Mouse (Mus musculus) megakaryocyte, embryonic 14.5 days (primary cell): ENCODE results near the gene Kcnb1.

Experiments used
- FLI1 ChIP-seq: IDR thresholded peaks from 2 replicates; pipeline ENCODE4 v1.6.1; 2012; ENCODE audit warnings: low read length, inconsistent platforms, mixed read lengths
- GATA1 ChIP-seq: IDR thresholded peaks from 3 replicates; pipeline ENCODE4 v1.6.1; 2012; ENCODE audit warnings: mixed read lengths, low read length, inconsistent platforms, borderline replicate concordance

DNA sequence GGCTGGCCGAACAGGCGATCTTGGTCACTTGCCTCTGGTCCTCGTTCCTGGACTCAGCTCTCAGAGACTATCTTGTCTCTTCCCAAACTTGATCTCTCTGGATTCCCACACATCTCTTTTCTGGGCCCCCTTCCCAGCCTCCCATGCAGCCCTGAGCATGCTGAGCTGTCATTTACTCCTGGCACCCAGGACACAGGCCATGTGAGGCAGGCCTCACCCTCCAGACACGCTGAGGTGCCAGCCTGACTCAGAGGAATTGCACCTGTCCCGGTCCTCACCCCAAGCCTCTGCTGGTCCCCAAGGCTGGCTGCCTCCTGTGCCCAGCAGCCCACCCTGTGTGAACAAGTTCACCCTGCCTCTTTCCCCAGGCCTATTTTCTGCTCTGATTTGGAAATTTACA lies 2.8 kb downstream of the Kcnb1 start:
- no peak for TF ChIP-seq GATA1
- TF ChIP-seq FLI1 = no peak
